Mouse (Mus musculus) layer of hippocampus, adult 9-10 months (tissue): ENCODE results near the gene 4933430I17Rik.
"Not testable (repeated sequence)": the region's sequence is repeated elsewhere in the genome, so short reads cannot be mapped to it uniquely, and the experiment has no call there.

Source experiments
- DNase-seq: peaks from one replicate; pipeline ENCODE4 v3.0.0; 2022; ENCODE audit warnings: low spot score

4933430I17Rik gene

DNA sequence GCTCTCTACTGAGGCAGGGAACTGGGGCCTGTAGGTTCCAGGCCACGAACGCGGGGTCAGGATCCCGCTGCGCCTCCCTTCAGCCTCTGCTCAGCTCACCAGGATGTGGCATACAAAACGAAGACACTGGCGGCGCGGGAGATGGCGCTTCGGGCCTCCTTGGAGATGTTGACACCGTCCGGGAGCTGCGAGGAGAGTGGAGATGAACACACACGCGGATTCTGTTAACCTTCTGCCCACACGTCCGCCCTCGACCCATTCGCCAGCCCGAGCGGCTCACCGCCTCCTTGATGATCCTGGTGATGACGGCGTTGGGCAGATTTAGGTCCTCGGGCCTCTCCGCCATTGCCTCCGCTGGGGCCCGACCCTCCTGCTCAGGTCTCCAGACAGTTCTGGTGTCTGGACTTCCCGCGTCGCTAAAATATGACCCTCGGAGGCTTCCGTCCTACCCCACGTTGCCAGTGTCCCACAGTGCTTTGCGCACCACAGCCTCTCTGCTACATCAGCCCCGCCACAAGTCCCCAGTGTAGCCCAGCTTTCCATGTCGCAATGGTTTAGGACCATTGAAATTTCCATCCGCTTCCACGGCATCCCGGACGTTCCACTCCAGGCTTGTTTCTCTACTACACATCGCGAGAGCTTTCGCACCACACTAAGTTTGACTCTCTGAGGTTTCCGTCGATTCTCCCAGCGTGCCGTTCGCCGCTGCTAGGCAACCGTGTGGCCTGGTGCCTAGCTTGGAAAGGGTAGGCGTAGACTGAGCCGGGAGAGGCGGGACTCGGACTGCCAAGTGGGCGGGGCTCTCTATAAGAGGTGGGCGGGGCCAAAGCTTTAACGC, at the start of gene 4933430I17Rik, which contains the start of gene Pole3:
Gene 4933430I17Rik (plus strand): TSS at position 719 of the 838 bp plus-strand sequence.
Gene Pole3 (minus strand): TSS at position 418 of the 838 bp plus-strand sequence.
- DNase-seq: peak; percentile 96

DNA sequence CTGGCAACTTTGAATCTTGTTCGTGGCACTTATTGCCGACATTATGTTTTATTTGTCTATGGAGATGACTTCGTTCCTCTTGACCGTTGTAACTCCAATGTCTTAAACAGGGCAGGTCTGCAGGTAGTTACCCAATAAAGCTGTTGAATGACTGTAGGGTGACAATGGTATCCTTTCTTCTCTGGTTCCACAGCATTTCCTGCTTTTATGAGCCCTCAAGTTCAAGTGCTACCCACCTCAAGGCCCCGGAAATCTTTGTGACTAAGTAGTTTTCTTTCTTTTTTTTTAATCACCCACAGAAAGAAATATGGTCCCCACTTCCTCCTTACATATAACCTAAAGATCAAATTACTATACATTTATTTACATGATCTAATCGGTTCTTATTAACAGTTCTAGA, 49.4 kb upstream of the 4933430I17Rik start:
- no peak for DNase-seq

DNA sequence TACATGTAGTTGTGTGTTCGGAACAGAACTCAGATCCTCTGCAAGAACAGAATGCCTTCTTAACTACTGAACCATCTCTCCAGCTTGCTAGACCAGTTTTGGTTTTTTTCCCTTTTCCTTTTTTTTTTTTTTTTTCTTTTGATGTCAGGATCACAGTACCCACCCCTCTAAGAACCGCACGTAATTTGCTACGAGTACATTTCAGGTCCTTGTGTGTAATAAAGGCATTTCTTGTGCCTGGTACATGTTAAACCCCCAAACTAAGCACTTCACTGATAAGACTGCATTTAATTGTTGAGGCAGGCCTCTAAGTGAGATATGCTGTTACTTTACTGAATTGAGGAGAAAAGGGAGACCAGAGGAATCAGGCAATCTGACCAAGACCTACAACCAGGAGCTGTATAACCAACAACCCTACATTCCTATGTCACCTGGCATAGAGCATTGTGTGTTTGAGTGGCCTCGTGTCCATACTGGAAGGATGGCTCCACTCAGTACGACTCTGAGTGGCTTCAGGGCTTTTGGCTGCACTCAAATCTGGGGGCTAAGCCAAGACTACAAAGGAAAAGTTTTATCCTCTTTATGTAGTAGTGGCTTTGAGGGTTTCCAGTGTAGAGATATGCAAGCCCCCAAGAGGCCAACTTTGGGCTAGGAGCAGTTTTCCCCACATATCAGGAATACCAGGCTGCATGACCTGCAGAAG, 47.5 kb upstream of the 4933430I17Rik start:
- DNase-seq: no peak

DNA sequence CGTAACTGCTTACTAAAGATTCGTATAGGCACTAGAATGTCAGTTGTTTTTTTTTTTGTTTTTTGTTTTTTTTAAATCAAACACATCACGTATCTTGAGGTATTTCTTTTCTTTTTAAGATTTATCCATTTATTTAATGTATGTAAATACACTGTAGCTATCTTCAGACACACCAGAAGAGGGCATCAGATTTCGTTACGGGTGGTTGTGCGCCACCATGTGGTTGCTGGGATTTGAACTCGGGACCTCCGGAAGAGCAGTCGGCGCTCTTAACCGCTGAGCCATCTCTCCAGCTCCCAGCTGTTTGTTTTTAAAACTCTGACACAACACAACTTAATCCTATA, 45.6 kb upstream of the 4933430I17Rik start:
- not testable (repeated sequence) for DNase-seq

DNA sequence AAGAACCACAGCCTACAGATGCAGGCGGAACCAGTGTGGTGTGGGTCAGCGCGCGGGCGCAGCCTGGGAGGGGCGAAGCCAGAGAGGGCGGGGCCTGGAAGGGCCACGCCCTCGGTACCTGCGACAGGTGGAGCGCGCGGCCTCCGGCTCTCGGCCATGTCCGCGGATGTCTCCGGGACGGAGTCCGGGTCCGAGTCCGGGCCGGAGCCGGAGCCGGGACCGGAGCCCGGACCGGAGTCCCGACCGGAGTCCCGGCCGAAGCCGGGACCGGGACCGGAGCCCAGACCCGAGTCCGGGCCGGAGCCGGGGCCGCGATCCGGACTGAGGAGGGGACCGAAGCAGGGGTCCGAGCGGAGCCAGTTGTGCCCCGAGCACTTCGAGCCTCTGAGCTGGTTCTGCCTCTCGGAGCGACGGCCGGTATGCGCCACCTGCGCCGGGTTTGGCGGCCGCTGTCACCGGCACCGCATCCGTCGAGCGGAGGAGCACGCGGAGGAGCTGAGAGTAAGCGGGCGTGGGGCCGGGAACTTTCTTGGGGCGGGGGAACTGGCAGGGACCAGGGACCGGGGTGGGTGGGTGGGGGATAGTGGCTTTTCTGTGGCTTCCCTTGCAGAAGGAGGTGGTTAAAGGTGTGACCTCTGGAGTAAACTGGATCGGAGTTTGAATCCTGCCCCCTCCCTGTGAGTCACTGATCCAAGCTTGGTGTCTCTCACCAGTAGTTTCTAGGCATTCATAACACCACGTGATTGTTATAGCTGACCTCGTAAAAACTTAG, 45.0 kb upstream of the 4933430I17Rik start, which contains the start of gene Bspry:
Gene Bspry (plus strand): TSS at position 117 of the 772 bp plus-strand sequence.
- no peak for DNase-seq

DNA sequence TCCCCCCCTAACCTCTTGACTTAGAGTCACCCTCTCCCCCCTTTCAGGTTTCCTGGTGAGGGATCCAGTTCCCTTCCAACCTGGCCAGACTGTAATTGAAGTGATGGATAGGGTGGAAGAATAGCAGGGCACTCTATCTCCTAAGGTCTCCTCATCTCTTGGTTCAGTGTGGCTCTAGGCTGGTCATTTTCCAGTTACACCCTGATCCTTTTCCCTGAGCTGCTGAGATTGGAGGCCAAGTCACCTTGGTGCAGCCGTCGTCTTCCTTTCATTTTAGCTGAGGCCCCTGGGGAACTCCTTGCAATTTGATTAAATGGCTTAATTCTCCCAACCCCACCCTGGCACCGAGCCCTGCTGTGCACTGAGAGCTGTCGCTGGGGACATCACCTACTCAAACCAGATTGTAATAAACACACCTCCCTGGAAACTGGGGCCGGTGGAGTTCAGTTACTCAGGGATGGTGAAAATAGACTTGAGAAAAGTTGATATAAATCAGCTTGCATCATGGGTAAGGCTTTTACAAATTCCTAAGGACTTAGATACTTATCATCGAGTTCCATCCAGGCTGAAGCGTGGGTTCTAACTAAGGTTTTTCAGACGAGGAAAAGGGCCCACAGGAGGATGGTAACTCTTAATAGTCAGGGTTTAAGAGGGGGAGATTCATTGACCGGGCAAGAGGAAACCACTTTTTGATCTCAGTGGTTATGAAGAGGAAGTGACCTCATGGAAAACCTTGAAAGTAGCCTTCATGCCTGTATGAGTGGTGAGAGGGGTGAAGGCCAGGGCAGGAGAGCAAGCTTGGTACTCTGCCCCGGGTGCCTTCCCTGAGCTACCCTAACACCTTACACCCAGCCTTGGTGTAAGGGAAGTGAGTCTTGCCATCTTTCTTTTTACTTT, 44.2 kb upstream of the 4933430I17Rik start:
- no peak for DNase-seq

DNA sequence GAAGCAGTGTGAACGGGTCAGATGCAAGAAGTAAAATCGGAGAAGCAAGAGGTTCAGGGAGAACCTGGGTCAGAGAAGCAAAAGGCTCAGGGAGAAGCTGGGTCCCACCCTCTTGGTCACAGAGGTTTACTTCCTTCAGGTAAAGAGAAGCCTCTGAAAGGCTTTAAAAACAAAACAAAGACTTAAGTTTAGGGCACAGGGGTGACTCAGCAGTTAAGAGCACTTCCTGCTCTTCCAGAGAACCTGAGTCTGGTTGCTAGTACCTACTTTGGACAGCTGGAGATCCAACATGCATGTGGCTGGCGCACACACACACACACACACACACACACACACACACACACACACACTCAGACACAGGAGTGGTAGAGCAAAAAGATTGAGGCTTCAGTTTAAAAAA, 40.2 kb upstream of the 4933430I17Rik start:
- DNase-seq: no peak

DNA sequence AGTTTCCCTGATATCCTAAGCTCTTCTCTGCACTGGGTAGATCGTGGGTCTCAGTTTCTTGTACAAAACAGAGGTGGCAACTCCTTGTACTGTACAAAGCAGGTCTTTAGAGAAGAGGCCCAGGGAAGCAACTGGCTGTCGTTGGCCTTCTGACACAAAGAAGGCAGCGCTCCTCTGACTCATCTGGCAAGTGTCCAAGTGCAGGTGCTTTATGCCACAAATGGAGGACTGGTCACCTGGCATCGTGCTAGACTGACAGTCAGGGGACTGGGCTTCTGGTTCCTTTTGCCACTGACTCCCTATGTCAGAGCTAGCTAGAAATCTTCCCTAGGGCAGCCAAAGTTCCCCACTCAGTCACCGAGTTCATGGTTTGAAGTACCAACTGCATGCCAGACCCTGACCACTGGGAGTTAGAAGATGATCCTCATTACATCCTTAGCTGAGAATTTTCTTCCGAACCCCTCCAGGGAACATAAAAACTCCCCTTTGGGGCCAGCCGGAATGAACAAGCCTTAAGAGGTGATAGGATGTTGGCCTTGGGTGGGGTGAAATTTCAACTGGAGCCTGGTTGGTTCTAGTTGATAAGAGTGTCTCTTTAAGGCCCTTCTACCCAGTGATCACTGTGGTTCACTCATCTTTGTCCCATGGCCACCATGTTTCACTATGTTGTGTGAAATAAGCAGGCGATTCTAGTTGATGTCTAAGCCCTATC, 39.6 kb upstream of the 4933430I17Rik start:
- DNase-seq: no peak

DNA sequence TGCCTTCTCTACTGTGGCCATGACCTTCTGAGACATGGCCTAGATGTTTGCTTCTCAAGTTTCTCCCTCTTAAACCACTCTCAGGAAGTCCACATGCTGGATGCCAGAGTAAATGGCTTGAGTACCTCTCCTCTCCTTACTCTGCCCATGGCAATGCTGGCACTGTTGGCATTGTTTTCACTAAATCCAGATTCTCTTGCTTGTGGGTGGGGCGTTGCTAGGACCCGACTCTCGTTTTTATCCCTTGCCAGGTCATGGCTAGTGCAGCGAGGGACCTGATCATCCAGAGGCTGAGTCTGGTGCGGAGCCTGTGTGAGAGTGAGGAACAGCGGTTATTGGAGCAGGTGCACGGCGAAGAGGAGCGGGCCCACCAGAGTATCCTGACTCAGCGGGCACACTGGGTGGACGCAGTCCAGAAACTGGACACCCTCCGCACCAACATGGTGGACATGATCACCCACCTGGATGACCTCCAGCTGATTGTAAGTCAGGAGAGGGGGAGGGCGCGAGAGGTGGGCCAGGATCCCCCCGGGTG, 38.9 kb upstream of the 4933430I17Rik start:
- no peak for DNase-seq

DNA sequence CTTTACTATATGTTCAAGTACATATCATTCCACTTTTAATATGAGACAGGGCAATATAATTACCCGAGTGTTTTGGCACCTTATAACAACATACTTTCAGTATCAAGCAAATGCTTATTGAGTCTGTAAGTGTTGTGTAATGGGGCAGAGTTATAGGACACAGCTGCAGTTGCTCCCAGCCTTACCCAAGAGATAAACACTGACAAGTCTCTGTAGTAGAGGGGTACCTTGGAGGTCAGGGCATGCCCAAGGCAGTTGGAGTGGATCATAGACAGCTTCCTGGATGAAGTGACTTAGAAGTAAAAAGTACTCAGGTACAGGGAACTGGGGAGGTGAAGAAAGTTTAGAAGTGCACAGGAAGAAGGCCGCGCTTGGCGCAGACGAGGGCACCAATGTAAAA, 38.0 kb upstream of the 4933430I17Rik start:
- DNase-seq: no peak

DNA sequence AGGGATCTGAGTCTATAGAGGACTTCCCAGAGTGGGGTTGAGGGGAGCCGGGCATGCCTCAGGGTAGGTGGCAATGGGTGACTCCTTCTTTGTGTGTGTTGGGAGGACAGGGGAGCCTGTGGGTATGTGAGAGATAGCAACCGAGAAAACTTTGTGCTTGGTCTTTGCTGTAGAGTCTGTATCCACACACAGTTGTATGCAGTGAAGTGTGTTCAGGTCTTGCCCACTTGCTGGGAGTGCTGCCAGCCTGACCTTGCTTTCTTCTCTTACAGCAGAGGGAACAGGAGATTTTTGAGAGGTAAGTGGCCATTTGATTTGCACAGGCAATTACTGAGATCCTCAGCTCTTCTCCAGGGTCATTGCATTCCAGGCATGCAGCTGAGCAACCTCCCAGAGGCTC, 37.3 kb upstream of the 4933430I17Rik start:
- DNase-seq: no peak

DNA sequence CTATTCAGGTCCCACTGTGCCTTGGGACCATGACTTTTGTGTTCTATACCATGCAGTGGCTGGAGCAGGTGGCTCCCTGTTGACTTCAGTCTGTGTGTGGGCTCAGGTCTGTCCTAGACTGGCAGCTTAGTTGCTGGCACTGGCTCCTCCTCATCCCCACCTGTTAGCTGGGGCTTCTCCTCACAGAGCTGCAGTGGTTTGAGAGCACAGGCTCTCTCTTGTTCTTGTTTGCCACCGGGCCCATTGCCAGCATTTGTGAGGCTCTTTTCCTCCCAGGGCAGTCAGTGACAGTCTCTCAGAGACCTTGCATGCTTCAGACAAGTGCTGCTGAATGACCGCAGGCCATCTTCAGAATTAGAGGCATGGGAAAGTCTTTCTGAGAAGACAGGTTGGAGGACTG, 32.5 kb upstream of the 4933430I17Rik start:
- DNase-seq: no peak

DNA sequence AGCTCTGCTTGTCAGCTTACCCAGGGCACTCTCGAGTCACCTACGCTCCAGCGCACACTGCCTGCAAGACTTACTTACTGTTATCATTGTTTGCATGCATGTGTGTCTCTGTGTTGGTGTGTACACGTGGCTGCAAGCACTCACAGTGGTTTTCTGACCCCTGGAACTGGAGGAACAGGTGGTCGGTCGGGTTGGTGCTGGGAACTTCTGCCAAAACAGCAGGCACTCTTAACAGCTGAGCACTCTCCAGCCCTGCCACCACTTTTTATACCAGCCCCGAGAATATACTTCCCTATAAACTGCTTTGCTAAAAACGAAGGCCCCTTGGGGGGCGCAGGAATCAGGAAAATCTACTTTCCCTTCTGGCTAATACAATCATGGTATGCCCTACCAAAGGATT, 30.9 kb upstream of the 4933430I17Rik start:
- DNase-seq: no peak

DNA sequence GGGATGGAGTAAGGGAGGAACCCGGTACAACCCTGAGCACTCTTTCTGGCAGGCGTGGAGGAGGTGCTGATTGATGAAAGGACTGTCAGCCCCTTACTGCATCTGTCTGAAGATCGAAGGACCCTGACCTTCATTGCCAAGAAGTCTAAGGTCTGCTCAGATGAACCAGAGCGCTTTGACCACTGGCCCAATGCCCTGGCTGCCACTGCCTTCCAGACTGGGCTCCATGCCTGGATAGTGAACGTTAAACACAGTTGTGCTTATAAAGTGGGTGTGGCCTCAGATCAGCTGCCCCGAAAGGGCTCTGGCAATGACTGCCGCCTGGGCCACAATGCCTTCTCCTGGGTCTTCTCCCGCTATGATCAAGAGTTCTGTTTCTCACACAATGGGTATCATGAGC, 29.2 kb upstream of the 4933430I17Rik start:
- no peak for DNase-seq

DNA sequence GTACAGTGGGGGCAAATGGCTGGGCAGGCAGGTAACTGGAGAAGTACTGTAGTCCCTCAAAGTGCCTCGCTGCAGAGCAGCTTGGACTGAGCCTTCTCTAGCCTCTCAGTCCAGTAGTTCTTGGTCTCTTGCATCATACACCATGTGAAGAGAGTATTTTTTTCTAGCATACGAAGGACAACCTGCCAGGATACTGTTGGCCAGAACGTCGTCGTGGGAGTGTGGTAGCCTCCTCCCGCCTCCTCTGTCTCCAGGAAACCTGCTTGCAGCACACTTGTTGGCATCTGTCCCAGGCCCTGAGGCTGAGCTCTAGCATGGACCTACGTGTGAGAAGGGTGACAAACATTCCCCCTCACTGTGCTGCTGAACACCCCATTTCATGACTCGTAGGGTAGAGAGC, 28.4 kb upstream of the 4933430I17Rik start:
- no peak for DNase-seq

DNA sequence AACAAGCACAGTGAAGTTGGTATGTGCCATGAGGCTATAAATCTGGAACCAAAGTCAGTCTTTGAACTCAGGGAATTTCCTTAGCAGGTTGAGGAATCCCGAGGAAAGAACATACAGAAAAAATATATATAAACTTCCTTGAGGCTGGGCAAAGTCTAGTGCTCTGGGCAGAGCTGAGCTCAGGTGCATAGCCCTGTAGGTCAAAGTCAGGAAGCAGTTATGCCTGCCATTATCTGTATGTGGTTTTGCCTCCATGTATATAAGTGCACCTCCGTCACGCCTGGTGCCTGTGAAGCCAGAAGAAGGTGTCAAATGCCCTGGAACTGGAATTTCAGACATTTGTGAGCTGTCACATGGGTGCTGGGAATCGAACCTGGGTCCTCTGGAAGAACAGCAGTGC, 24.4 kb upstream of the 4933430I17Rik start:
- DNase-seq: no peak

DNA sequence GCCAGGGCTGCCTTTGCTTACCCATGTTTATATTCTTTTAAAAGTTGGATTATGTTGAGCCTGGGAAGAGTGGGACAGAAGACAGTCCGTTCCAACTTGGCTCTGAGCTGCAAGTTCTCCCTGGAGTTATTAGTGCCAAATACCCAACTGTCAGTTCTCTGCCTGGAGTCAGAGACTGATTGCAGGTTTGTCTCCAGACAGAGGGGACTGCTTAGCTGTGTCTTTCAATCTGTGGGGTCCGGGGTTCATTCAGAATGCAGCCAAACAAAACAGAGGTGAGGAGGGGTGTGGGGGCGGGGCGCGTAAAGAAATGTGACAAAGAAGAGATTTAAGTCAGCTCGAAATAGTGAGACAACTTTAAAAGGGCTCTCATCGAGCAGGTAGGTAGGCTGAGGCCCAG, 23.6 kb upstream of the 4933430I17Rik start:
- DNase-seq: no peak

DNA sequence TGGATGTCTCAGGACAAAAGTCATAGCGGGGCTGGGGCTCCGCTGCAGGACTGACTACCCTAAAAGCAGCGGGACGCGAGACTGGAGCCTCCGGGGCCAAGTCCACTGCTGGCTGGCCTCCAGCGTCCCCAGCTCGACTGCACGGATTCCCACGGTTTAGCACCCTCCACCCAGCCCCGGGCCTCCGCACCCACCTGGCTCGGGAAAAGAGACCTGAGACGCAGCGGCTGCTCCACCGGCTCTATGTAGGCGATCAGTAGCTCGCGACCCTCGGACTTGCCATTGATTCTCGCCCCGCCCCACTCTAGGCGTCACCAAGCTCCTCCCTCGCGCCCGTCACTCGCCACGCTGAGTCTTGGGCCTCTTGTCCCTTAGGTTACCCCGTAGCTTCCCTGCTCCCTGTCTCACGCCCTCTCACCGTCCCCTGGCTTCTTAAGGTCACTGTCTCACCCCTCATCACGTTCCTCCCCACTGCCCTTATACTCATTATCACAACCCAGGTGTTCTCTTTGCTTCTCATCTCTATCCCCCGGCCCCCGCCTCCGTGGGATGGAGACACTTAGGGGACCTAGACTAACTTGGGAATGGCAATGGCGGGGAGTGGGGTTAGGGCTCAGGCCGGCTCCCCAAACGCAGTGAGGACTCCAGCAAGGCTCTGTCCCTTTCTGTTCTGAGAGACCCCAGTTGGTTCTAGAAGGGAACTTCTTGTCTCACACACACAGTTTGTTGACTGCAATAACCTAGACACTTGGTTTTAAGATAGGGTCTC, 23.0 kb upstream of the 4933430I17Rik start:
- DNase-seq: peak; percentile 80

DNA sequence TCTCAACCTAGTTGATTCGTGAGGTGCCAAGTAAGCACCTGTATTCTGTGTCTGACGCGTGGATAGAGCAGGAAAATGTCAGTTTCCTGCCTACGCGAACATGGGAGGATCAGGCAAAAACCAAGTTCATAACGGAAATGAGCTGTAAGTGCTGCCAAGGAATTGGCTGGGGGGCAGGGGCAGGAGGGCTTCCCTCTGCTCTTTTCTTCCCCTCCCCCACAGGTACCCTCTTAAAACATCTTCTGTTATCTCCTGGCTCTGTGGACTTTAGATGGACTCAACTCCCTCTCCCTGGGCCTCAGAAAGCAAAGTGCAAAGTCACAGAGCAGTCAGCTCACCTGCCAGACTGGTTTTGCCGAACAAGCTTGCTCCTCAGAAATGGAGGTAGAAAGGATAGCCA, 22.2 kb upstream of the 4933430I17Rik start:
- DNase-seq: no peak
